Mouse (Mus musculus) cerebellum, adult 2 months (tissue): ENCODE results near the gene Xpnpep2. TPM values are rescaled to one million over a fixed set of nuclear protein-coding genes. Genes with fewer than 3 reads are reported as not detected.

Experiments
- DNase-seq, 2 experiments: peaks; one replicate each; pipeline ENCODE4 v3.0.0; 2021
- H3K27ac ChIP-seq: fragments of 200-500 bp; 2 replicates; pipeline ENCODE4 v1.5.1; 2012; ENCODE audit warnings: low read length, control low read depth, inconsistent platforms; ENCODE audit not compliant: insufficient read depth
- H3K27me3 ChIP-seq: fragments of 200-500 bp; 2 replicates; pipeline ENCODE4 v1.6.1; 2012; ENCODE audit warnings: inconsistent platforms, mild to moderate bottlenecking, low read length, moderate library complexity; ENCODE audit not compliant: control insufficient read depth, insufficient read depth
- H3K4me1 ChIP-seq: fragments of 200-500 bp; 2 replicates; pipeline ENCODE4 v1.6.1; 2011; ENCODE audit warnings: low read length; ENCODE audit not compliant: control insufficient read depth, insufficient read depth
- H3K4me3 ChIP-seq: fragments of 200-500 bp; replicated peaks from 2 replicates; pipeline ENCODE3; 2011; ENCODE audit warnings: mild to moderate bottlenecking, low read depth, low read length, control low read depth; ENCODE audit not compliant: insufficient read depth
- CTCF ChIP-seq: fragments of 200-500 bp; IDR thresholded peaks from 2 replicates; pipeline ENCODE4 v1.5.1; 2011; ENCODE audit warnings: low read depth, mild to moderate bottlenecking, control low read depth, low read length, moderate library complexity, borderline replicate concordance; ENCODE audit not compliant: insufficient read depth
- POLR2A ChIP-seq: fragments of 200-500 bp; IDR thresholded peaks from 2 replicates; pipeline ENCODE4 v1.6.1; 2011; ENCODE audit warnings: low read length, control low read depth, borderline replicate concordance; ENCODE audit not compliant: insufficient read depth
- WGBS: fragments of 180-500 bp; shearing (Covaris S2); methylation state at CpG from one replicate; pipeline ENCODE4 v1.1.7; 2018; 5-methylcytosine and 5-hydroxymethylcytosine counted together
- polyA plus RNA-seq: library from polyadenylated mRNA; depleted of rRNA; stranded (reverse); fragments of >200 nt; gene quantifications from 2 replicates; pipeline ENCODE4 v1.2.3, GENCODE M21; 2012; rRNA removed

The Xpnpep2 gene
- 0.08 and 0.13 TPM in 2 replicates for polyA plus RNA-seq

- peaks cover 4% of the 10 kb centered on the region; the same call in 1 of the 2 replicates for H3K4me1 ChIP-seq
- H3K27me3 ChIP-seq = no peaks in the 10 kb centered on the region
- no peak within 1 kb of the TSS for H3K4me3 ChIP-seq
- H3K27ac ChIP-seq = no peak within 1 kb of the TSS
- 72% methylated on average over 6 of the region's 6 CpGs for WGBS
- no peak for TF ChIP-seq POLR2A
- TF ChIP-seq CTCF = no peak
- DNase-seq = no peak
Measured at GRCm38 (mm10) chrX:48108394-48109315, at the start of gene Xpnpep2. Gene Xpnpep2 (plus strand): TSS chrX:48108725.

- no peak overlapping the region for H3K27ac ChIP-seq
- 58% methylated on average over 4 of the region's 4 CpGs for WGBS
- no peak for DNase-seq
Measured at GRCm38 (mm10) chrX:48062481-48062880, 46.0 kb upstream of the Xpnpep2 start.

GRCm38 (mm10) chrX:48064166-48064853, 44.2 kb upstream of the Xpnpep2 start:
- no peak overlapping the region for H3K27ac ChIP-seq
- H3K4me1 ChIP-seq = no peaks in the 10 kb centered on the region
- H3K27me3 ChIP-seq = no peaks in the 10 kb centered on the region
- TF ChIP-seq CTCF = no peak
- no peak for TF ChIP-seq POLR2A
- DNase-seq = no peak
- 31% methylated on average over 5 of the region's 5 CpGs for WGBS
- H3K4me3 ChIP-seq = no peak overlapping the region

More at GRCm38 (mm10) chrX:48062481-48062880, 46.0 kb upstream of the Xpnpep2 start:
- TF ChIP-seq POLR2A (no peak), CTCF (no peak)
- no peaks in the 10 kb centered on the region for H3K4me1 ChIP-seq
- no peak overlapping the region for H3K4me3 ChIP-seq
- no peaks in the 10 kb centered on the region for H3K27me3 ChIP-seq

- 84% methylated on average over 3 of the region's 3 CpGs for WGBS
- DNase-seq = no peak
- Histone ChIP-seq H3K27me3 (no peaks in the 10 kb centered on the region), H3K4me3 (no peak overlapping the region), H3K27ac (no peak overlapping the region), H3K4me1 (no peaks in the 10 kb centered on the region)
- TF ChIP-seq CTCF = no peak
Measured at GRCm38 (mm10) chrX:48066891-48067290, 41.6 kb upstream of the Xpnpep2 start.

- 33% methylated on average over 3 of the region's 3 CpGs for WGBS
- TF ChIP-seq CTCF = no peak
- TF ChIP-seq POLR2A = no peak
Measured at GRCm38 (mm10) chrX:48071961-48072360, 36.6 kb upstream of the Xpnpep2 start.

GRCm38 (mm10) chrX:48072401-48072800, 36.1 kb upstream of the Xpnpep2 start:
- no peak for TF ChIP-seq POLR2A
- no peak for TF ChIP-seq CTCF
- Histone ChIP-seq H3K27me3 (no peaks in the 10 kb centered on the region), H3K4me3 (no peak overlapping the region), H3K27ac (no peak overlapping the region), H3K4me1 (peaks cover 3% of the 10 kb centered on the region; the same call in 1 of the 2 replicates)
- WGBS = 67% methylated on average over 5 of the region's 5 CpGs
- DNase-seq = no peak

More at GRCm38 (mm10) chrX:48071961-48072360, 36.6 kb upstream of the Xpnpep2 start:
- H3K4me3 ChIP-seq = no peak overlapping the region
- no peak overlapping the region for H3K27ac ChIP-seq
- DNase-seq = no peak
- H3K4me1 ChIP-seq = peaks cover 3% of the 10 kb centered on the region; the same call in 1 of the 2 replicates
- H3K27me3 ChIP-seq = no peaks in the 10 kb centered on the region

- Histone ChIP-seq H3K4me1 (peaks cover 3% of the 10 kb centered on the region; the same call in 1 of the 2 replicates), H3K27ac (no peak overlapping the region), H3K4me3 (no peak overlapping the region), H3K27me3 (no peaks in the 10 kb centered on the region)
- WGBS = 51% methylated on average over 3 of the region's 3 CpGs
- DNase-seq = no peak
- no peak for TF ChIP-seq POLR2A
- no peak for TF ChIP-seq CTCF
Measured at GRCm38 (mm10) chrX:48074691-48075090, 33.8 kb upstream of the Xpnpep2 start.
